Mouse (Mus musculus) spleen, postnatal 36 days (tissue): ENCODE results near the gene Dtx3l.
A peak's percentile ranks its signal among the peaks of the same experiment; 100 is the strongest.
"Not testable (repeated sequence)": the region's sequence is repeated elsewhere in the genome, so short reads cannot be mapped to it uniquely, and the experiment has no call there.

ENCODE experiments used
- DNase-seq, 2 experiments: peaks; one replicate each; pipeline ENCODE4 v3.0.0; 2022; ENCODE audit warnings: low spot score in 2 of 2, mixed read lengths in 1 of 2

The Dtx3l gene

GRCm38 (mm10) chr16:35938211-35939151 lies at the start of gene Dtx3l, which contains the start of gene Parp9:
Gene Dtx3l, minus strand, starts transcription at chr16:35939151.
Gene Parp9, plus strand, starts transcription at chr16:35938470.
- peak; percentile 81 to 84 for DNase-seq

- no peak for DNase-seq
Measured at GRCm38 (mm10) chr16:35987930-35988329, 49.0 kb upstream of the Dtx3l start.

- DNase-seq: no peak
Measured at GRCm38 (mm10) chr16:35984471-35984870, 45.5 kb upstream of the Dtx3l start.

GRCm38 (mm10) chr16:35983517-35984101 lies 44.7 kb upstream of the Dtx3l start:
- DNase-seq: peak; percentile 64 to 68

- DNase-seq: peak; percentile 92 to 94
Measured at GRCm38 (mm10) chr16:35982902-35983516, 44.1 kb upstream of the Dtx3l start.

GRCm38 (mm10) chr16:35982506-35982901 lies 43.6 kb upstream of the Dtx3l start:
- no peak for DNase-seq

GRCm38 (mm10) chr16:35981363-35981821 lies 42.4 kb upstream of the Dtx3l start:
- peak; percentile 98 to 100 for DNase-seq

- not testable (repeated sequence) for DNase-seq
Measured at GRCm38 (mm10) chr16:35978450-35978849, 39.5 kb upstream of the Dtx3l start, which contains the start of gene Kpna1. Gene Kpna1, plus strand, starts transcription at chr16:35978750.

GRCm38 (mm10) chr16:35974021-35974420 lies 35.1 kb upstream of the Dtx3l start:
- no peak for DNase-seq

- DNase-seq: no peak
Measured at GRCm38 (mm10) chr16:35968149-35968548, 29.2 kb upstream of the Dtx3l start.

- DNase-seq: no peak
Measured at GRCm38 (mm10) chr16:35967319-35967718, 28.4 kb upstream of the Dtx3l start.

GRCm38 (mm10) chr16:35966411-35967115 lies 27.6 kb upstream of the Dtx3l start:
- no peak for DNase-seq

GRCm38 (mm10) chr16:35965991-35966390 lies 27.0 kb upstream of the Dtx3l start:
- not testable (repeated sequence) for DNase-seq

- no peak for DNase-seq
Measured at GRCm38 (mm10) chr16:35952628-35953130, 13.7 kb upstream of the Dtx3l start.

GRCm38 (mm10) chr16:35951216-35951615 lies 12.3 kb upstream of the Dtx3l start:
- DNase-seq: no peak

- no peak for DNase-seq
Measured at GRCm38 (mm10) chr16:35949264-35949663, 10.3 kb upstream of the Dtx3l start.

GRCm38 (mm10) chr16:35941382-35941781 lies 2.4 kb upstream of the Dtx3l start:
- DNase-seq: no peak

- peak; percentile 92 to 93 for DNase-seq
Measured at GRCm38 (mm10) chr16:35939690-35940089, 739 bp upstream of the Dtx3l start.

GRCm38 (mm10) chr16:35939261-35939660 lies 310 bp upstream of the Dtx3l start:
- DNase-seq: no peak

GRCm38 (mm10) chr16:35933181-35933580 lies 5.8 kb downstream of the Dtx3l start:
- DNase-seq: no peak
